Mouse (Mus musculus): ENCODE results near the gene Igf1r.

DNA sequence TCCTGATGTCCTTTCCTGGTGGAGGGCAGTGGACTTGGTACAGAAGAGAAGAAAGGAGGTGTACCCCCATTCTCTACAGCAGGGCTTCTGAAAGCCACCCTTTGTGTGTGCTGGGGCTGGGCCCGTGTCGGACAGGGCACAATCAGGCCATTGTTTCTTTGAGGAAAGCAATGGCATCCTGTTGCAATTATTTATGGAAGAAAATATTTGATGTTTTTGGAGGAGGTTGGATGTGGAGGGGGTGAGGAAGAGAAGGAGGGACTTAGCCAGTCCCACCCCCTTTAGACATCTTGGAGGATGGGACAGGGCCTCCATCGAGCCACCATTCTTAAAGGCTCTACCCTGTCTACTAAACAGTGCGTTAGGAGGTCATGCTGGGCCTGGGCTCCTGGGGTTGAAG is 142.9 kb downstream of the Igf1r start:
- TF ChIP-seq EP300 (IDR thresholded peaks at IDR 0.05), result no peak
- no peak for TF ChIP-seq CTCF (IDR thresholded peaks at IDR 0.05)
